13 mouse cellular contexts compared by ENCODE assay signal in the genomic region with DNA sequence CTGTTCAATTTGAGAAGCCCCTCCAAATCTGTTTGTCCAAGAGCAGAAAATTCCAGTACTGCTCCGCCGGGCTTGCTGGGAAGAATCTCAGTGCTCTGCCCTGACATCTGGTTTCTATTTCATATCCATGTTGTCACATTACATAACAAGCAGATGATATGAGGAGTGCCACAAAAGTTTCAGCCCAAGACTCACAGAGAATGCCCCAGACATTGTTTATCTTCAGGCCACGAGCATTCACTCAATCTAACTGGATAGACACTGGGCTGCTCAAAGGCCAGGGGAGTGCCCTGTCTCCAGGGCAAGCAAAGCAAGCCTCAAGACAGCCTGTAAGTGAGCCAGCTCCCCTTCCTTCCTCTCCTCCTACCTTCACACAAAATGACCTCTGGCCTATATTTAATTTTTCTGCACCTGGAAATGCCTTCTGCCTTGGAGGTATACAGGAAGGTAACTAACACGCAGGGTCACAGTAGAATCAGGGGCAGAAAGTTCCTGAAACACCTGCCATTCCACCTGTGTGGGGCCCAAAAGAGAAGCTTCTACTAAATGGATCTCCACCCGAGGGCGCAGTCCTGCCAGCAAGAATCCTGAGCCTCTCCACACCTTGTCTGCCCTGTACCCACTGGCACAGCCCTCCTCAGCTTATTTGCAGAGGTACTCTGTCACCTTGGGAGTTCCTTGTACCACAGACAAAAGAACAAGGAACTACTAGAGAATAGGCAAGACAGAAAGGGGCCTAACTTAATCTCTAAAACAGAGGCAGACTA.
DNase-seq lines count a peak whose midpoint lies in the region; ATAC-seq lines count a peak whose summit lies in the region.
"Had no signal": no experiment of that assay in that cellular context is flagged by ENCODE, and none has a peak within 500 bp of the region (broad histone marks: within the 10 kb centered on the region; RNA-seq: fewer than 3 reads in every experiment).

No protein-coding gene starts in this region.

- H3K4me2 ChIP-seq in embryonic facial prominence, embryonic 11.5 days (ENCODE audit: low read depth, low read length): no peak overlapping the region
- H3K4me2 ChIP-seq: neural tube, embryonic 15.5 days had no signal

- H3K36me3 ChIP-seq in embryonic facial prominence, embryonic 11.5 days (replicated peaks; ENCODE audit: control insufficient read depth, insufficient read depth, low read depth, low read length): no peaks in the 10 kb centered on the region
- H3K36me3 ChIP-seq: neural tube, embryonic 15.5 days had no signal

- H3K27ac ChIP-seq in embryonic facial prominence, embryonic 11.5 days (replicated peaks; ENCODE audit: low read depth, low read length): no peak overlapping the region
- H3K27ac ChIP-seq: neural tube, embryonic 15.5 days had no signal

- ATAC-seq in embryonic facial prominence, embryonic 11.5 days (replicated peaks; ENCODE audit: insufficient number of reproducible peaks, low FRiP score, low TSS enrichment, low read depth): no peak
- ATAC-seq: Patski had no signal

- no peaks in the 10 kb centered on the region for H3K9me3 ChIP-seq in embryonic facial prominence, embryonic 11.5 days (replicated peaks; ENCODE audit: control insufficient read depth, low read length)
- H3K9me3 ChIP-seq: megakaryocyte, embryonic 14.5 days; neural tube, embryonic 15.5 days had no signal

- no peak overlapping the region for H3K9ac ChIP-seq in embryonic facial prominence, embryonic 11.5 days (replicated peaks; ENCODE audit: low read length)
- H3K9ac ChIP-seq: neural tube, embryonic 15.5 days had no signal

- peaks cover 2% of the 10 kb centered on the region; the same call in 1 of the 2 replicates for H3K4me1 ChIP-seq in embryonic facial prominence, embryonic 11.5 days (ENCODE audit: control insufficient read depth, insufficient read depth, low read length)

- peak; percentile 24 to 73 for DNase-seq in adrenal gland, adult (ENCODE audit: inconsistent age in 2 of 2, low spot score in 1 of 2)
- DNase-seq in adrenal gland, adult 8-10 months: no peak
- DNase-seq in kidney, adult 9 months: peak; percentile 33
- no peak for DNase-seq in kidney, adult 11 months
- peak; percentile 64 for DNase-seq in embryonic facial prominence, embryonic 11.5 days (ENCODE audit: low spot score)
- DNase-seq in lung, postnatal 10 days: peak; percentile 30
- DNase-seq in c-Kit-positive CD71-positive TER-119-positive erythroid progenitor cells, embryonic 14.5 days (ENCODE audit: low spot score): no peak
- DNase-seq in ovary, postnatal 10 days (ENCODE audit: low spot score): no peak
- DNase-seq: left cerebral cortex, postnatal 4 days had no signal

- H3K4me3 ChIP-seq in embryonic facial prominence, embryonic 11.5 days (ENCODE audit: low read depth, low read length): no peak overlapping the region
- H3K4me3 ChIP-seq: erythroblast, embryonic 14.5 days; megakaryocyte, embryonic 14.5 days; neural tube, embryonic 15.5 days had no signal

- H3K27me3 ChIP-seq in embryonic facial prominence, embryonic 11.5 days (ENCODE audit: control insufficient read depth, insufficient read depth, low read length): no peaks in the 10 kb centered on the region
- H3K27me3 ChIP-seq: neural tube, embryonic 15.5 days; Patski had no signal

- 47% methylated on average over 6 of the region's 6 CpGs for WGBS in embryonic facial prominence, embryonic 11.5 days

Comparison
In these comparisons a context has a peak if more than half of its experiments do, and no peak if none do; other contexts are left out.
1. DNase-seq: peak in adrenal gland, adult (2 of 2), kidney, adult 9 months (single experiment), embryonic facial prominence, embryonic 11.5 days (single experiment) and lung, postnatal 10 days (single experiment); none in adrenal gland, adult 8-10 months (single experiment), kidney, adult 11 months (single experiment), c-Kit-positive CD71-positive TER-119-positive erythroid progenitor cells, embryonic 14.5 days (single experiment) and ovary, postnatal 10 days (single experiment).